Mouse (Mus musculus) G1E (cell line): Measurements from ENCODE around the gene Atp5g2. TPM values are rescaled to one million over a fixed set of nuclear protein-coding genes. Genes with fewer than 3 reads are reported as not detected.

ENCODE experiments used
- ATAC-seq: 2 replicates; pipeline ENCODE4 v1.8.0; 2016; ENCODE audit warnings: mild to moderate bottlenecking; ENCODE audit not compliant: insufficient number of reproducible peaks, poor library complexity, low FRiP score, severe bottlenecking; ENCODE audit errors: extremely low read depth
- DNase-seq: peaks from one replicate; pipeline ENCODE4 v3.0.0; 2012; ENCODE audit warnings: low spot score
- H3K27me3 ChIP-seq: 2 replicates; pipeline ENCODE4 v1.6.1; 2012; ENCODE audit warnings: mild to moderate bottlenecking, low read length, inconsistent platforms; ENCODE audit not compliant: insufficient read depth
- H3K36me3 ChIP-seq: replicated peaks from 2 replicates; pipeline ENCODE3; 2012; ENCODE audit warnings: mild to moderate bottlenecking, inconsistent platforms
- H3K4me1 ChIP-seq: 2 replicates; pipeline ENCODE4 v1.6.1; 2012; ENCODE audit warnings: low read depth, low read length, inconsistent platforms, mixed read lengths; ENCODE audit not compliant: insufficient read depth
- H3K4me3 ChIP-seq: 2 replicates; pipeline ENCODE4 v1.5.1; 2012; ENCODE audit warnings: low read depth, mild to moderate bottlenecking, inconsistent platforms, low read length, moderate library complexity, mixed read lengths
- H3K9me3 ChIP-seq: replicated peaks from 2 replicates; pipeline ENCODE4 v1.6.1; 2012; ENCODE audit warnings: inconsistent platforms
- CTCF ChIP-seq: IDR thresholded peaks from 2 replicates; pipeline ENCODE4 v1.5.1; 2012; ENCODE audit warnings: low read depth, low read length, inconsistent platforms, mixed read lengths
- GATA1 ChIP-seq: IDR thresholded peaks from 2 replicates; pipeline ENCODE4 v1.6.1; 2012; ENCODE audit warnings: borderline replicate concordance, low read length, inconsistent platforms, mixed read lengths
- GATA2 ChIP-seq: IDR thresholded peaks from 2 replicates; pipeline ENCODE4 v1.6.1; 2012; ENCODE audit warnings: low read depth, low read length, inconsistent platforms, borderline replicate concordance
- POLR2AphosphoS5 ChIP-seq: IDR thresholded peaks from 2 replicates; pipeline ENCODE4 v1.6.1; 2012; ENCODE audit warnings: low read depth, low read length, inconsistent platforms; ENCODE audit not compliant: insufficient replicate concordance
- TAL1 ChIP-seq: conservative IDR thresholded peaks from 2 replicates; pipeline ENCODE4 v1.6.1; 2012; ENCODE audit warnings: low read depth, low read length, inconsistent platforms, mixed read lengths
- polyA plus RNA-seq: library from polyadenylated mRNA; stranded (reverse); fragments of >175 nt; gene quantifications from 2 replicates; pipeline ENCODE4 v1.2.3, GENCODE M21; 2012
- total RNA-seq, 2 experiments: library from RNA; stranded (forward) in 1 of 2; stranded (reverse) in 1 of 2; fragments of 200-1000 nt in 1 of 2; fragments of >200 nt in 1 of 2; fragmentation: Nextera tagmentation in 1 of 2; gene quantifications; 2 replicates each; pipeline ENCODE4 v1.2.3; 2014 to 2017

Gene Atp5g2
- total and polyA plus RNA-seq, 3 experiments: 80.3 to 274 (median 167) TPM

DNA sequence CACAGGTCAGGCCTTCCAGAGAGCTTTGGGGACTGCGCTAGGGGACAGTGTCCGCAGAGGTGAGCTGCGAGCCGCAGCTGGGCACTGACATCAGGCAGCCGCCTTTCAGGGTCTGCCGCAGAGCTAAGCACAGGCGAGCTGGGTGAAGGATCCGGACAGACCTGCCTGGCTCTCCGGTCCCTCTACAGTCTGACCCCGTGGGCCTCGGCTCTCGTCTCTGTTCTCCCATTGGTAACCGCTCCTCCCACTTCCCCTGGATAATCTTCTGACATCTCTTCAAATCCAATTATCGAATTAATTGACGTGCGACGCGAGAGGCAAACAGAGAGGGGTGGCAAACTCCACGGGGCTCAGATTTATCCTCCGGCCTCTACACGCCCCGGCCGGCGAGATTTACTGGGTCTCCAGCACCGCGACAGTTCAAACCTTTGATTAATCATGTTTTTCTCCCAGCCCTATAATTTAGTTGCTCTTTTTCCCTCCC lies 20.2 kb upstream of the Atp5g2 start:
- H3K9me3 ChIP-seq: no peaks in the 10 kb centered on the region
- H3K27me3 ChIP-seq: peaks cover 42% of the 10 kb centered on the region
- H3K4me1 ChIP-seq: no peaks in the 10 kb centered on the region
- TF ChIP-seq GATA2: no peak
- TF ChIP-seq TAL1: no peak
- no peak for TF ChIP-seq POLR2AphosphoS5
- TF ChIP-seq CTCF: no peak
- no peak for TF ChIP-seq GATA1
- H3K4me3 ChIP-seq: no peak overlapping the region
- no peak for ATAC-seq
- H3K36me3 ChIP-seq: no peaks in the 10 kb centered on the region
- DNase-seq: no peak

DNA sequence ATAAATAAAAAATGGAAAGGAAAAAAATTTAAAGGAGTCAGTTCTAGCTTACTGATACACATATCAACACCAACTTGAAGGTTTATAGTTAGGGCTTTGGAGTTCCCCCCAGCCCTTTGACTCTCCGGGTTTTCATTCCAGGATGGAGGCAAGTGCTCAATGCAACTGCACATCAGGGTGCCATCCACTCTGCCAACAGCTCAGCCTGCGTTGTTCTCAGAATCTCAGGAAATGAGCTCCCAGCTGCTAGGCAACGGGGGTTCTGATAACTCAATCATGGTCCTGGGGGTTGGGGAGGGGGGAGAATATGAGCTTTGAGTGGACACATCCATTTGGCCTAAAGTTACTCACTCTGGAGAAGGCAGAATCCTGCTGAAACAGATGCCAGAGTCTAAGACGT lies 13.6 kb upstream of the Atp5g2 start:
- DNase-seq (no peak), ATAC-seq (no peak)
- no peaks in the 10 kb centered on the region for H3K36me3 ChIP-seq
- no peaks in the 10 kb centered on the region; the same call in 1 of the 2 replicates for H3K4me1 ChIP-seq
- peaks cover 30% of the 10 kb centered on the region for H3K27me3 ChIP-seq
- no peak overlapping the region for H3K4me3 ChIP-seq
- TF ChIP-seq CTCF (no peak), TAL1 (no peak)
- no peaks in the 10 kb centered on the region for H3K9me3 ChIP-seq

DNA sequence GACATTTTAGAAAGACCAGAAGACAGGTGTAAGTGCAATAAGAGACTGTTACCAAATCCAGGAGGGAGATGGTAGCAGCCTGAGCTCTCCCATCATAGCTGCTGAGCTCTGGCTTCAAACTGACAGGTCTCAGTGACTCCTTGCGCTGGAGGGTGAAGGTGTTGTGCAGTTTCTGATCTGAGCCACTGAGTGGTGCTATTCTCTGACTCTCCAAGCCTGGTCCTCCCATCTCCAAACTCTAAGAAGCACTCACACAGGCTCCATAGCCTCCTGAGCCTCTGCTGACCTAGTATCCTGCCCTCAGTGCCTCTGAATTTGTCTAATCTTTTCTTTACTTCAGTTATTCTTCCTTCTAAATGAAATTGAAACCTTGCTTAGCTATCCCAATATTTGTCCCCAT lies 11.5 kb upstream of the Atp5g2 start:
- ATAC-seq: no peak
- no peaks in the 10 kb centered on the region for H3K9me3 ChIP-seq
- H3K36me3 ChIP-seq: no peaks in the 10 kb centered on the region
- no peaks in the 10 kb centered on the region; the same call in 1 of the 2 replicates for H3K4me1 ChIP-seq
- DNase-seq: no peak
- no peak for TF ChIP-seq TAL1
- TF ChIP-seq GATA2: no peak
- H3K27me3 ChIP-seq: peaks cover 34% of the 10 kb centered on the region
- H3K4me3 ChIP-seq: no peak overlapping the region

DNA sequence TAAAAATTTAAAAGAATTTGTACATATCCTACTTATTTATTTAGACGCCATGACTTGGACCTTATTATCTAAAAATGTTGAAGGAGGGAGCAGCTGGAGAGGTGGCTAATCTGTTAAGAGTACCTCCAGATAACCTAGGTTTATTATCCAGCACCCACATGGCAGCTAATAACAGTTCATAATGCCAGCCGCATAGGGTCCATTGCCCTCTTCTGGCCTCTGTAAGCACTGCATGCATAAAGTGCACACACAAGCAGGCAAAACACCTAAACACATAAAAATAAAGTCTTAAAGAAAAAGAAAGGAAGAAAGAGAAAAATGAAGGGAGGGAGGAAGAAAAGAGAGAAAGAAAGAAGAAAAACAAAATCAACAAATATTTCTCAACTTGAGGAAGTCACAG lies 4.2 kb upstream of the Atp5g2 start:
- no peak for DNase-seq
- H3K4me1 ChIP-seq: peaks cover 14% of the 10 kb centered on the region
- peaks cover 28% of the 10 kb centered on the region for H3K27me3 ChIP-seq
- TF ChIP-seq GATA1: no peak
- TF ChIP-seq POLR2AphosphoS5: no peak
- no peak for TF ChIP-seq GATA2
- TF ChIP-seq TAL1: no peak
- TF ChIP-seq CTCF: no peak
- no peaks in the 10 kb centered on the region for H3K36me3 ChIP-seq
- no peaks in the 10 kb centered on the region for H3K9me3 ChIP-seq
- H3K4me3 ChIP-seq: no peak overlapping the region
- ATAC-seq: no peak

DNA sequence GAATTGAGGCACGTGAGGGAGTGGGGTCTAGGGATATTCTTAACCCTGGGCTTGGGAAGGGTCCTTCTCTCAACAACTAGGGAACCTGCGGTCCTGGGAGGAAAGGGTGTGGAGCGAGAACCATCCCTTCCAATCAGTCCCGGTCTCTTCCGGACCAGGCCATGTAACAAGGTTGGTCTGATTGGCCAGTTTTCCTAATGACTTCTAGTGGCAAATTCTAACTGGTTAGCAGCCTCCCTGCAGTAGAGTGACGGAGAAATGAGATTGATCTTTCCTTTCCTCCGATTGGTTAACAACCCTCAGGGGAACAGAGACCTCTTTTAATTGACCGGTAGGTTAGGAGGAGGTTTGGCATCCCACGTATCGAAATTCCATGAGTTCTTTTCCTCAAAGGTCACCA lies 1.4 kb upstream of the Atp5g2 start:
- DNase-seq (no peak), ATAC-seq (no peak)
- Histone ChIP-seq H3K4me1 (peaks cover 32% of the 10 kb centered on the region), H3K36me3 (peaks cover 12% of the 10 kb centered on the region), H3K4me3 (no peak overlapping the region), H3K27me3 (peaks cover 17% of the 10 kb centered on the region), H3K9me3 (no peaks in the 10 kb centered on the region)
- no peak for TF ChIP-seq CTCF
- no peak for TF ChIP-seq POLR2AphosphoS5
- no peak for TF ChIP-seq GATA1
- TF ChIP-seq GATA2: no peak
- TF ChIP-seq TAL1: no peak

DNA sequence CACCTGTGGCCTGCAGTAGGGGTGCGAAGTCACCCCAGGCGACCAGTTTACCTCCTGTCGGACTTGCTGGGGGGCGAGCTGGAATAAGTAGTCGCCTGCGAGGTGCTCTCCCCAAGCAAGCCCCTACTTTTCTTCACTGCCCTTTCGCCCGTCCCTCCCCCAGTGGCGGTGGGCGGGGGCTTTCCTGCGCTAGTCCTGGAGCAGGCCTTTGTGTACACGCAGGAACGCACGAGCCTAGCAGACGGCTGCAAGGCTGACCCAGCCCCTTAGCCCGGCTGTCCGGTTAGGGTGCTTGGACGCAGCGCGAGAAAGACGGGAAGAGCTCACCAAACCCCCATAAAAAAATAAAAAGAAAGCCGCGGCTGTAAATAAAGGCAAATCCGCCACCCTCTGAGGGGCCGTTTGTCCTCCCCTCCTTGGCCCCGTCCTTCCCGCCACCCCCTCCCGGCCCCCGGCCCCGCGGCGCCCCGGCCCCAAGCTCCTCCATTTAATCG lies 384 bp downstream of the Atp5g2 start:
- peak; percentile 54 for DNase-seq
- ATAC-seq: no peak
- peak overlapping the region; percentile 69 for H3K4me3 ChIP-seq

More for the DNA sequence above, 384 bp downstream of the Atp5g2 start:
- H3K36me3 ChIP-seq: peaks cover 27% of the 10 kb centered on the region
- H3K4me1 ChIP-seq: peaks cover 47% of the 10 kb centered on the region
- no peak for TF ChIP-seq CTCF
- TF ChIP-seq TAL1: no peak
- TF ChIP-seq POLR2AphosphoS5: no peak
- no peak for TF ChIP-seq GATA1
- TF ChIP-seq GATA2: no peak
- H3K9me3 ChIP-seq: no peaks in the 10 kb centered on the region
- H3K27me3 ChIP-seq: peaks cover 15% of the 10 kb centered on the region
